Mouse (Mus musculus) A20 (cell line): ENCODE results near the gene Ak2.

Source experiments
- DNase-seq: peaks from one replicate; pipeline ENCODE4 v3.0.0-alpha.2; 2011; ENCODE audit warnings: low read depth, low spot score

Gene Ak2

DNA sequence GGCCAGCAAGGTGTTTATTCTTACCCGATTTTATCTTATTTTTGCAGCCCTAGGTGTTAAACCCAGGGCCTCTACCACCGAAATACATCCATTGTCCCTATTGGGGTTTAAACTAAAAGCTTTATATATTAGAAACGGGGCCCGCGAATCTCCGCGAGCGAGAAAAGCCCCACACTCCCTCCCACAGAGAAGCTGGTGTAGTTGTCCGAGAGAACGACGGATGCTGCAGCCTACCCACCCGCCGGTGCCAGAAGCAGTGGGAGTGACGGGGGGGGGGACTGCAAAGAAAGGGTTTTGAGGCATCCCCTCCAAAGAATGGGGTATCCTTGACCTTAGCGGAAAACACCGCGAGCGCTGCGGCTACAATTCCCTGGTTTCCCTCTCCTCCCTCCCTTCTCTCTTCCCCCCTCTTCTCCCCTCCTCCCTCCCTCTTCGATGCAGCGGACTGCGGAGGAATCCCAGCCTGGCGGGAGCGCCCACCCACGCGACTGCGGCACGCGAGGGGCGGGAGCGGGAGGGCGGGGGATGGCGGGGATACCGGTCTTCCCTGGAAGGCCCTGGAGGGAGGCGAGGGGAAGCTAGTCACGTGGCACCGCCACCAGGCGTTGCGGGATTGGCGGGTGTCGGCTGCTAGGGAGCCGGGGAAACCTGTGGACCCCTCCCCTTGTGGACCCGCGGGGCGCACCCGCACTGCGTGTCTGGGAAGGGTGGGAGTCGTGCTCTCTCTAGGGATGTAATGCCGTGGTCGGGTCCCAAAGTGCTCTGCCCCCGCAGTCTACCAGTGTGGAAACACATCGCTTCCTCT lies 56.9 kb downstream of the Ak2 start:
- no peak for DNase-seq

DNA sequence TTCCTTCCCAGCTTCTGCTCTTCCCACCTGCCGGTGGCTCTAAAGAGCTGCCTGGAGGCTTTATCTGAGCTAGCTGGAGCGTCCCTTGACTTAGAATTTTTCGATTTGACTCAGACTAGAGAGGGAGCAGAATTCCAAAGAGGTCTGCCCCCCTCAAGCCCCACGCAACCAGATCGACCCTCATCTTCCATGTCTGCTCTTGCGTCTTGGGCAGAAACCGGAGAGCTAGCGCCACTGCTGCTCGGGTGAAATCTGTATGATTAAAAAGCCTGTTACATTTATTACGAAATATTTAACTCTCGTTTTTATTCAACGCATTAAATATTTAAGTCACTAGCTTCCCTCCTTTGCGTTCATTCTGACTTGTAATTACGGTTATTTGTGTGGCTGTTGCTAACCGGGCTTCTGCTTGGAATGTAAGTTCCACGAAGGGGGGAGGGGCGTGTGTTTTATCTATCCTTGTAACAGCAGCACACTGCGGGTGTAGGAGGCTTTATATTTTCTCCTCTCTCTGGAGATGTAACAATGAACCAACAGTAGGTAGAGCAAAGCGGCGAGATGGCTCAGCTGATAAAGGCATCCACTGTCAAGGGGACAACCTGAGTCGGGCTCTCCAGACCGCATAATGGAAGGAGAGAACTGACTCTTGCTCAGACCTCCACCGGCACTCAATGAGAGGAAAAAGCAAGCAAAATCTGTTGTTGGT lies 57.7 kb downstream of the Ak2 start:
- DNase-seq: peak; percentile 63

DNA sequence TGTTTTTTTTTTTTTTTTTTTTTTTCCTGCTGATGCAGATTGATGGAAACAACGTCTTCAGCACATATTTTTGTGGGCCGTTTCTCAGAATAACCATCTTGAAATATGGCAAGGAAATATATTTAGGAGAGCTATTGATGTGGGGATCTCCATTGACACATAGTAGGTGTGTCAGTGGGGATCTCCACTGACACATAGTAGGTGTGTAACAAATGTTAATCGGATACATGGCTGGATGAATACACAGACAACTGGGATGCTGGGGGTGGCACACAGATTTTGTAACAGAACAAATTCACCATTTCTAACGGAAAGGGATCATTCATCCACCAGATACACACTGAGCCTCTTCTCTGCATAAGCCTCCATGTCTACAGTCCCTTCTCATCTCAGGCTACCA lies 58.6 kb downstream of the Ak2 start:
- DNase-seq: no peak

DNA sequence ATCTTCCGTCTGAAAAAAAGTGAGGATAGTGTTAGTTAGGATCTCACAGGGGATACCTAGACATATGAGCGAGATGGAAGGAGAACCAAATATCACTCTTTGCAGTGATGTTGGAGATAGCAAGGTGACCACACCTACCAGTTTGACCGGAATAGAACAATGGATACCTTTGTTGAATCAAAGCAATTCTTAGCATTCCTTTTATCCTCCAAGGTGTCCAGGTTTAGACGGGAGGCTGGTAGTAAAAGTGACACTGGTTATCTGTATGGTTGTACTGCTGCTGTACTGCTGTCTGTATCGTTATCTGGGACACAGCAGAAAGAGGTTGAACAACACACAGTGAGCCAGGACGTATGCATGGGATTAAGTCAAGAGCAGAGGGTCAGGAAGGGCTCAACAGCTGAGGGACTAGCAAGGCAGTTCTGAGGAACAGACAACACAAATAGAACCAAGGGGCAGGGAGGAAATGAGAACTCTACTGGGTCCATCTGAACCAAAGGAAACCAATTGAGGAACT lies 59.2 kb downstream of the Ak2 start:
- DNase-seq: no peak

DNA sequence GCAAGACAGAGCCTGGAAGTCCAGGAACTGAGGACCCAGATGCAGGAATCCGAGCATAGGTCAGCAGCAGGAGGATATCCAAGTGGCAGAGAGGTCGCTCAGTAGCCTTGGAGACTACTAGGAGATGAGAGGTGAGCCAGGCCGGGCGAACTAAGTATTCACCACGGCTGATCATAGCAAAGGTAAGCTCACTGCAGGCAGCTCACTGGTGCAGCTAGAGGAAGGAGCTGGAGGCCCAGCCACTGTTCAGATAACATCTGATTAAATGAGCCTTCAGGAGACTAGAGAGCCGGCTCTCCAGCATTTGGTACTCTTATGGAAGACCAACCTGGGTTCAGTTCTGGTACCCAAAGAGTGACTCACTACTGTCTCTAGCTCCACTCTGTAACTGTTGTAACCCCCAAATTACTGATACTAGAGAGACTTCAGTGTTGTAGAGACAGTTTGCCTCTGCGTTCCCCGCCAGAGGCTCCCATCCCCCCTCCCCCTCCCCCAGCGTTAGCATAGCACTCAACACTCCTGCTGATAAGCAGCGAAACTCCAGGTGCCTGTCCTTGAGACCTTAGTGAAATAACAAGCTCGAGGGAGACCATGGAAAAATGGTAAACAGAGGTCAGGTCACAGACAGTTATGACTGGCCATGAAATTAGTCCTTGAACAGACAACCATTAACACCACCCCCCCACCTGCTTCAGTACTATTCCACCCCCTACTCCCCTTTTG lies 59.9 kb downstream of the Ak2 start:
- no peak for DNase-seq

DNA sequence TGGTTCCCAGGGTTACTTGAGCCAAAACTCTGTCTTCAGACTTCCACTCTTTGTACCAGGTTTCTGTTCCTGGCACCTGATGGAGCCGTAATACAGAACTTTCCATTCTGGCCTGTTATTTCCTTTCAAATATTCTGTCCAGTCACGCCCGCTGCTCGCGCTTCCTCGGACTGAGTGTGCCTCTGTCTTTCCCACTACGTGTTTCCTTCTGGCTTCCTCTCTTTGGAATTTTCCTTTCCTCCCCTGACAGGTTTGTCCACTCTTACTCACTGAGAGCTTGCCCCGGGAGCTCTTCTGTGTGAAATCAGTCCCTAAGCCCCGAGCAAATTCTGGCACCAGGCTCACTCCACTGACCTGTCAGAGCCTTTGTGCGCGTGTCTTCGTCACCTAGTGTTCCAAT lies 63.0 kb downstream of the Ak2 start:
- no peak for DNase-seq

DNA sequence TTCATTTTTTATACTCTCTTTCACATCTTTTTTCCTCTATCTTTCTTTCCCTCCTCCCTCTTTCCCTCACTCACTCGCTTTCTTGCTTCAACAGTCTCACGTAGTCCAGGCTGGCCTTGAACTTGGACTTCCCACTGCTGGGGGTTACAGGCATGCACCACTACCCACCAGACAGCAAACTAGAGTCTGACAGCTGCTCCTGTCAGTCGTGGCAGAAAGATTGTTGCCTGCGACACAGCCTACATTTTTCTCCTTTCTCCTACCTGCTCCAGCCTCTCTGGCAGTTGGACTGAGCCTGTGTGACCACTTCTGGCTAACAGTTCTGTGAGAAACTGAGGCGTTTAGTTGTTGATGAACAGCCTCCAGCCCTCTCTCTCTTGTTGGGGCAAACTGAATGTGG lies 63.8 kb downstream of the Ak2 start:
- no peak for DNase-seq

DNA sequence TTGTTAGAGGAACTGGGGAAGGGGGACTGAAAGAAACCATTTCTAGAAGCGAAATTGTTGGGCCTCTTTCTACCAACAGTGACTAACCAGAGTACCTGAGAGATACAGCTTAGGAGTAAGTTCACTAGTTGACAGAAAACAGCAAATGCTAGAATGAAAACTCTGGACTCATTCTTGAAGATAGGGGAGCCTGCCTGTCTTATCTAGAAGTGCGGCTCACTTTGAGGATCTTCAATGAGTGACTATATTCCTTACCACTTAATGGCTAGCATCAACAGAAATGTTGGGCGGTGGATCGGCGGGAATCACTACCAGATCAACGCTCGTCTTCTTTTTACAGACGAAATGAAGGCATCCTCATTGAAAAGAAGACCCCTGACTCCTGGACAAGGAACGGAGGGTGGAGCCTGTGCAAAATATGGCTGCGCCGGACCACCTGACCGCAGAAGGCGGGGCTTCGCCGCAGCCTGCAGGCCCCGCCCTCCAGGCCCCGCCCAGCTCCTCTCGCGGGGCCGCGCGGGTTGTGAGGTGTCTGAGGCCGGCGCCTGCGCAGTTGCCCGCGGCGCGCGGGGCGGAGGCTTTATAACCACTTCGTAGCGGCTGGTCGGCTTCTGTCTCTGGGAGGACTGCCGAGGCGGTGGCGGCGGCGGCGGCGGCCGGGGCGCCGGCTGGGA lies 65.9 kb downstream of the Ak2 start:
- peak; percentile 97 for DNase-seq

DNA sequence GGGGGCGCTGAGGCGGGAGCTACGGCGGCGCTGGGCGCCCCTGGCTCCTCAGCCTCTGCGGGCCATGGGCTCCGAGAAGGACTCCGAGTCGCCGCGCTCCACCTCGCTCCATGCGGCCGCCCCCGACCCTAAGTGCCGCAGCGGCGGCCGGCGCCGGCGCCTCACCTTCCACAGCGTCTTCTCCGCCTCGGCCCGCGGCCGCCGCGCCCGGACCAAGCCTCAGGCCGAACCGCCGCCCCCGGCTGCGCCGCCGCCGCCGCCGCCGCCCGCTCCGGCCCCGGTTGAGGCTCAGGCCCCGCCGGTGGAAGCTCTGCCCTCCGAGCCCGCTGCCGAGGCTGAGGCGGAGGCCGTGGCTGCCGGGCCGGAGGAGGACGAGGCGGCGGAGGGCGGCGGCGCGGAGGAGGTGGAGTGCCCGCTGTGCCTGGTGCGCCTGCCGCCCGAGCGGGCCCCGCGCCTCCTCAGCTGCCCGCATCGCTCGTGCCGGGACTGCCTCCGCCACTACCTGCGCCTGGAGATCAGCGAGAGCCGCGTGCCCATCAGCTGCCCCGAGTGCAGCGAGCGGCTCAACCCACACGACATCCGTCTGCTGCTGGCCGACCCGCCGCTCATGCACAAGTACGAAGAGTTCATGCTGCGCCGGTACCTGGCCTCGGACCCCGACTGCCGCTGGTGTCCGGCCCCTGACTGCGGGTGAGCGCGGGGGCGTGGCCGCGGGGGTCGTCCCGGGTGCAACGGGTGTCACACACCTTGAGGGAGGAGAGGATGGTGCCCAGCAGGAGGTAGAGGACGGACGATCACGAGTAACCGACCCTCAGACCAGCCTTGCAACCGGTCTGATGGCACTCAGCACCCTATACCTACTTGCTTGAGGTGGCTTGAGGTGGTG lies 66.7 kb downstream of the Ak2 start, which contains the start of gene Rnf19b:
Gene Rnf19b (plus strand): TSS at position 65 of the 886 bp plus-strand sequence.
- peak; percentile 81 for DNase-seq

DNA sequence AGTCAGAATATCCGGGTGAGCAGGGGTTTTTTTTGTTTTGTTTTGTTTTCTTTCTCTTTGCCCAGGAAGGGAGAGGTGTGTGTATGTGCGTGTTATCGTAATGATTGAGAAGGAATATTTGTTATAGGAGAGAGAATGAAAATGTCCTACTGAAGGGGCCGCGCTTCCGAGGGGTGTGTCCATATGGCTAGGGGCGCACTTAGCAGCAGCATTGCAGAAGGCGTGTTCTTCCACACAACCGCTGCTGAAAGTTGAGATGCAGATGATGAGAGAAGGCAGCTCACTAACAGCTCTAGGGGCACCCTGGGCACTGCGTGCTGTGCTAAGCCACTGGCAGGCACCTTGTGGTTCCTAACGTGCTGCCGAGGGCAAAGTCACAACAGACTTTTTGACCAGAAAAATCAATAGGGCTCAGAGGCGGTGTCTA lies 67.4 kb downstream of the Ak2 start:
- DNase-seq: peak; percentile 79

DNA sequence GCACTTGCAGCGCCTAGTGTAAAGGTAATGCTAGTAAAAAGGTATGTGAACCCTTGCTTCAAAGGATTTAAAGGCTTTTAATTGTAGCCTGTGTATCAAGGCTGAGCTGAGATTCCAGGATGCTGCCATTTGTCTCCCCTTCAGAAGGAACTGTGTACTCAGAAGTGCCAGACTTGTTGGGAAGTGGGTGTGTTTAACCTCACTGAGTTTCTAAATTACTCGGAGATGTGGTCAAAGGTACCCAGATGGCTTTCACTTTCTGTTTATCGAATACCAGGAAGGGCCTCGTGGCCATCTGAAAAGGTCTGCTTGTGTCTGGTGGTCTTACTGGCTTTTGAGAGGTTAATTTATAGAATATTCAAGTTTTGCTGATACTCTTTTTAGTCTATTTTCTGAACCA lies 68.2 kb downstream of the Ak2 start:
- DNase-seq: peak; percentile 85
